Mouse (Mus musculus) heart, embryonic 12.5 days (tissue): ENCODE measurements around the gene Smim22. TPM values are rescaled to one million over a fixed set of nuclear protein-coding genes. Genes with fewer than 3 reads are reported as not detected.

ENCODE experiments used
- ATAC-seq: fragments of 200-750 bp; cut with Nextera tagmentation; 2 replicates; pipeline ENCODE4 v1.8.0; 2017; ENCODE audit warnings: moderate TSS enrichment, moderate library complexity; ENCODE audit not compliant: insufficient number of reproducible peaks, low FRiP score
- H3K27ac ChIP-seq: fragments of 300-500 bp; sonication (generic); 2 replicates; pipeline ENCODE4 v1.5.1; 2016; ENCODE audit warnings: mild to moderate bottlenecking, moderate library complexity; ENCODE audit not compliant: poor library complexity, severe bottlenecking
- H3K27me3 ChIP-seq: fragments of 300-500 bp; sonication (generic); replicated peaks from 2 replicates; pipeline ENCODE4 v1.6.1; 2016; ENCODE audit warnings: mild to moderate bottlenecking, moderate library complexity
- H3K36me3 ChIP-seq: fragments of 300-500 bp; sonication (generic); 2 replicates; pipeline ENCODE4 v1.6.1; 2016; ENCODE audit warnings: mild to moderate bottlenecking, moderate library complexity
- H3K4me1 ChIP-seq: fragments of 300-500 bp; sonication (generic); replicated peaks from 2 replicates; pipeline ENCODE4 v1.6.1; 2016; ENCODE audit warnings: mild to moderate bottlenecking
- H3K4me2 ChIP-seq: fragments of 300-500 bp; sonication (generic); 2 replicates; pipeline ENCODE4 v1.6.1; 2016; ENCODE audit warnings: mild to moderate bottlenecking, moderate library complexity
- H3K4me3 ChIP-seq: fragments of 300-500 bp; sonication (generic); 2 replicates; pipeline ENCODE4 v1.5.1; 2016; ENCODE audit warnings: mild to moderate bottlenecking
- H3K9ac ChIP-seq: fragments of 300-500 bp; sonication (generic); 2 replicates; pipeline ENCODE4 v1.6.1; 2016; ENCODE audit warnings: mild to moderate bottlenecking, moderate library complexity
- H3K9me3 ChIP-seq: fragments of 300-500 bp; sonication (generic); replicated peaks from 2 replicates; pipeline ENCODE4 v1.6.1; 2016; ENCODE audit warnings: mild to moderate bottlenecking, moderate library complexity
- WGBS: fragments of 180-500 bp; shearing (Covaris S2); methylation state at CpG from one replicate; pipeline ENCODE4 v1.1.7; 2016; 5-methylcytosine and 5-hydroxymethylcytosine counted together
- polyA plus RNA-seq: library from polyadenylated mRNA; unstranded; fragments of >200 nt; fragmentation: Nextera tagmentation; extraction: Ambion mirVana; gene quantifications from 2 replicates; pipeline ENCODE4 v1.2.1, GENCODE M21; 2016

Smim22 gene
- polyA plus RNA-seq, result 2.0 and 3.7 TPM in 2 replicates

- 37% methylated on average over 5 of the region's 5 CpGs for WGBS
- H3K27me3 ChIP-seq, result no peaks in the 10 kb centered on the region
- H3K27ac ChIP-seq, result no peak within 1 kb of the TSS
- peaks cover 14% of the 10 kb centered on the region for H3K36me3 ChIP-seq
- no peak within 1 kb of the TSS for H3K4me3 ChIP-seq
- ATAC-seq, result no peak
- no peak within 1 kb of the TSS for H3K4me2 ChIP-seq
- 0 out of 2 replicates have a peak, but pooled peaks cover 3% of the 10 kb centered on the region for H3K9me3 ChIP-seq
- peaks cover 16% of the 10 kb centered on the region for H3K4me1 ChIP-seq
- H3K9ac ChIP-seq, result no peak within 1 kb of the TSS; the same call in 1 of the 2 replicates
These were observed at the start of gene Smim22 for GRCm38 (mm10) chr16:5007067-5007466. TSS of gene Smim22 (plus strand) at chr16:5007288.

DNA sequence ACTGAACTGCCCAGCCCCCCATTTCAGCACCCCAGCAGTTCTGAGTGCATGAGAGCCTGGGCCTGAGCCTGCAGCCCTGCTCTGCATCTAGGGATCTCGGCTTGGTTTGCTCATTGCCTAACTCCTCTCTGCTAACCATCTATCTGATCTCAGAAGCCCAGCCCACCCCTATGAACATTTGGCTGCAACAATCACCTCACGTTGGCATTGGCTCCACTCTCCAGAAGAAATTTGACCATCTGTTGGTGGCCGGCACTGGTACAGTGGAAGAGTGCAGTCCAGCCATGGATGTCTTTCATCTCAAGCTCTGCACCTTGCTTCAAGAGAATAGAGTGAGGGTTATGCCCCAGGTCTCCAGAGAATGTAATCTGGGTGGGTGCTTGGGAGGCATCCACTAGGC is 49.6 kb upstream of the Smim22 start:
- Histone ChIP-seq H3K27me3 (no peaks in the 10 kb centered on the region), H3K4me3 (no peak overlapping the region), H3K4me1 (peaks cover 4% of the 10 kb centered on the region), H3K9ac (no peak overlapping the region), H3K4me2 (no peak overlapping the region), H3K36me3 (peaks cover 64% of the 10 kb centered on the region), H3K9me3 (no peaks in the 10 kb centered on the region), H3K27ac (no peak overlapping the region)
- WGBS, result 87% methylated on average over 3 of the region's 3 CpGs
- ATAC-seq, result no peak

DNA sequence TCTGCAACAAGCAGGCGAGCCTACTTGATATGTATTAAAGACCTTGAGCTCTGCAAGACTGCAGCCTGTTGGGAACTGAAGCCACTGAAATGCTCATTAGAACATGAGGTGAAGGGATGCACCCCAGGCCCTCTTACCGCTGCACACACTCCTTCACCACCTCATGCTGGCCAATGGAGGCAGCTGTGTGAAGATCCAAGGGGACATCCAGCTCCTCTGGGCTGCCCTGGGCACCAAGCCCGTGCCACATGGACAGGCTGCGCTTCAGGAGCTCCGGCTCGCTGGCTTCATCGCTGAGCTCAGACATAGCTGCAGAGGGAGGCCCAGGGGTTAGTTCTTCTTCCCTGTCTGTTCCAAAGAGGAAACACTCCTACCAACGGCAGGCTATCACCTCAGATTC is 46.8 kb upstream of the Smim22 start:
- Histone ChIP-seq H3K4me3 (no peak overlapping the region), H3K4me1 (peaks cover 16% of the 10 kb centered on the region), H3K4me2 (no peak overlapping the region), H3K27ac (no peak overlapping the region), H3K27me3 (no peaks in the 10 kb centered on the region), H3K9me3 (no peaks in the 10 kb centered on the region), H3K9ac (no peak overlapping the region), H3K36me3 (peaks cover 37% of the 10 kb centered on the region)
- ATAC-seq, result no peak
- 86% methylated on average over 8 of the region's 8 CpGs for WGBS

GRCm38 (mm10) chr16:4963346-4963745 is 43.7 kb upstream of the Smim22 start:
- H3K4me1 ChIP-seq, result peaks cover 17% of the 10 kb centered on the region
- ATAC-seq, result no peak
- H3K4me2 ChIP-seq, result peak overlapping the region; percentile 88
- peak overlapping the region; percentile 69 for H3K4me3 ChIP-seq
- H3K27me3 ChIP-seq, result no peaks in the 10 kb centered on the region
- H3K27ac ChIP-seq, result no peak overlapping the region
- peaks cover 11% of the 10 kb centered on the region; the same call in 1 of the 2 replicates for H3K36me3 ChIP-seq
- peak overlapping the region; percentile 85 for H3K9ac ChIP-seq
- 38% methylated on average over 9 of the region's 9 CpGs for WGBS
- no peaks in the 10 kb centered on the region for H3K9me3 ChIP-seq

GRCm38 (mm10) chr16:4963797-4964709 is 43.0 kb upstream of the Smim22 start, which contains the start of gene Anks3:
TSS of gene Anks3 (minus strand) at chr16:4964205.
- ATAC-seq, result peak; percentile 98
- WGBS, result under 1% methylated on average over 76 of the region's 76 CpGs
- Histone ChIP-seq H3K9me3 (no peaks in the 10 kb centered on the region), H3K4me3 (peak within 1 kb of the TSS; percentile 69), H3K27me3 (no peaks in the 10 kb centered on the region), H3K4me2 (peak within 1 kb of the TSS; percentile 88), H3K27ac (peak within 1 kb of the TSS; percentile 24), H3K36me3 (peaks cover 10% of the 10 kb centered on the region; the same call in 1 of the 2 replicates), H3K4me1 (peaks cover 17% of the 10 kb centered on the region), H3K9ac (peak within 1 kb of the TSS; percentile 85)

- Histone ChIP-seq H3K4me1 (peaks cover 17% of the 10 kb centered on the region), H3K27me3 (no peaks in the 10 kb centered on the region), H3K4me3 (peak overlapping the region; percentile 69), H3K9me3 (no peaks in the 10 kb centered on the region), H3K9ac (peak overlapping the region; percentile 77), H3K4me2 (peak overlapping the region; percentile 88), H3K27ac (peak overlapping the region; percentile 6; the same call in 1 of the 2 replicates), H3K36me3 (peaks cover 5% of the 10 kb centered on the region; the same call in 1 of the 2 replicates)
- ATAC-seq, result peak; percentile 3
- 25% methylated on average over 13 of the region's 13 CpGs for WGBS
These were observed 42.2 kb upstream of the Smim22 start for GRCm38 (mm10) chr16:4964731-4965391.

DNA sequence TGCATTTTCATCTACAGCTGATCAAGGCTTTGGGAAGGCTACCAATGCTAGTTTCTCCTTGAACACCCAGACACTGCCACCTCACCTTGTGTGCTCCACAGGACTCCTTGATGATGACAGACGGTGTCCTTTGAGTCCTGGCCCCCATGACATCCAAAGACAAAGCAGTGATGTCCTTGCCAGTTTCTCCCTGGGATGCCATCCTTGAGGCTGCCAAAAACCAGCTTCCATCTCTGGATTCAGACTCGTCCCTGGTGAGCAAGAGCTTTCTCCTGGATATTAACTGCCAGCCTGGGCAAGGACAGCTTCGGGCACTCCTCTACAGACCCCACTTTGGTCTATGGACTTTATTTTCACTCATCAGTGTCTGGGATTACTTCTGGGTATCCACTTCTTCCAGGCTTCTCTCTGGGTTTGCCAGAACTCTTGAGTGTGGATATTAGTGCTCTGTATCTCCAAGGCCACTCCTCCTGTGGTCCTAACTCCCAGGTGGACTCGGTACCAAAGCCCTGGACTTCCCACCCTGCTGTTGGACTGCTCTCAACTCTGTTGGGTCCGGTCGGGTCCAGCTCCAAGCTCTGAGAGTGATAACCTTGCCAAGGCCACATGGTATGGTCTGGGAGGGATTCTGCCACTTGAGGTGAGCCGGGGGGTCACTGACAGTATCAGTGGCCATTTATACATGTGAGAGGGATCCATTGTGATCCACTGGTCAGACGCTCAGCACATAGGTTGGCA is 41.5 kb upstream of the Smim22 start:
- no peak for ATAC-seq
- Histone ChIP-seq H3K9me3 (no peaks in the 10 kb centered on the region), H3K4me1 (peaks cover 17% of the 10 kb centered on the region), H3K9ac (no peak overlapping the region), H3K4me2 (peak overlapping the region; percentile 88), H3K27ac (no peak overlapping the region), H3K27me3 (no peaks in the 10 kb centered on the region), H3K36me3 (no peaks in the 10 kb centered on the region), H3K4me3 (peak overlapping the region; percentile 69; the same call in 1 of the 2 replicates)
- 83% methylated on average over 8 of the region's 8 CpGs for WGBS

GRCm38 (mm10) chr16:4968426-4968825 is 38.7 kb upstream of the Smim22 start:
- Histone ChIP-seq H3K27ac (no peak overlapping the region), H3K4me3 (no peak overlapping the region), H3K9me3 (no peaks in the 10 kb centered on the region), H3K4me1 (peaks cover 12% of the 10 kb centered on the region), H3K27me3 (no peaks in the 10 kb centered on the region), H3K9ac (no peak overlapping the region), H3K4me2 (no peak overlapping the region), H3K36me3 (no peaks in the 10 kb centered on the region)
- ATAC-seq, result no peak
- 75% methylated on average over 3 of the region's 3 CpGs for WGBS

DNA sequence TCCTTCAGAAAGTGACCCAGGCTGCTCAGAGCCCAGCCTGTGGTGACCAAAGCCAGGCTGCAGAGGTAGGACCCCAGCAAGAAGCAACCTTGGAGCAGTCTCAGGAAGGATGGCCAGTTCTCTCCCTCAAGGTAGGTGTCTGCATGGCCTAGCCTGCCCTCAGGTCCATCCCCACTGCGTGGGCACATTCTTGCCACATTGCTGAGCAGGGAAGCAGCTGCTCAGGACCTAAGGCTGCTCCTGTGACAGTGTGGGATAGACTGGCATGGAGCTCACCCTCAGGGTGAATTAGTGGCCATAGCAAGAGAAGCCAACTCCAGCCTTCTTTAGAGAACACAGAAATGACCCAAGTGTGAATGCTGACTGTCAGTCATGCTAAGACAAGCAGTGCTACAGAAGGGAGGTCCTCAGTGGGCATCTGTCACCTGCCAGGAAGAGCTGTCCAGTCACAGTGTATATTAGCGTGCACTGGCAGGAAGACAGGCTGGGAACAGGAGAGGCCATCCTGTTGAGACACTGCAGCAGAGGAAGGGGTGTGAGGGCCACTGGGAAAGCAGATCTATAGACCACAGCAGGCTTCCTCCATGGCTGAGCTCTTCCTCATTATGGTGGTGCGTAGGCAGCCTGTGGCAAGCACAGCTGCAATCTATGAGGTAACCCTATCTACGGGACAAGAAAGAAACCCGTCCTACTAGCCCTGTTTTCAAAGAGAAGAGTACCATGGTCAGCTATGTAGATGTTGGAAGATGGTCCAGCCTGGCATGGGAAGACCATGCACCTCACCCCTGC is 37.8 kb upstream of the Smim22 start:
- no peak overlapping the region for H3K27ac ChIP-seq
- H3K36me3 ChIP-seq, result no peaks in the 10 kb centered on the region
- H3K4me2 ChIP-seq, result no peak overlapping the region
- no peak overlapping the region for H3K9ac ChIP-seq
- no peaks in the 10 kb centered on the region for H3K9me3 ChIP-seq
- WGBS, result 76% methylated on average over 5 of the region's 5 CpGs
- no peaks in the 10 kb centered on the region for H3K27me3 ChIP-seq
- H3K4me3 ChIP-seq, result no peak overlapping the region
- ATAC-seq, result no peak
- peaks cover 11% of the 10 kb centered on the region for H3K4me1 ChIP-seq

DNA sequence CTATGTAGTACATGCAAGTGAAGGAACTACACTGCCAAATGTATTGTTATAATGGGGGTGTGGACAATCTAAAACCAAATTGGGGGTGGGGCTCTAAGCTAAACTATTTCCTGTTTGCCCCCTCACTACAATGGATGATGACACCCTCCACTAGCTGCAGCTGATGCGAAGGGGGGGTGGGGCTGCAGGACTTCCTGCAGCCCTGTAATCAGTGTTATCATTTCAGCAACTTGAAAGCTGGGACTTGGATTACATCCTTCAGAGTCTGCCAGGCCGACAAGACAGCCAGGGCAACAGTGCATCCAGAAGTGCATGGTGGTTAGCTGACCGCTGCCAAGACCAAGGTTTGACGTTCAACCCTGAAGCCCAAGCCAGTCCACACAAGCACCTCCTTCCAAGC is 35.5 kb upstream of the Smim22 start:
- Histone ChIP-seq H3K4me1 (peaks cover 7% of the 10 kb centered on the region; the same call in 1 of the 2 replicates), H3K27me3 (no peaks in the 10 kb centered on the region), H3K4me2 (no peak overlapping the region), H3K27ac (no peak overlapping the region), H3K36me3 (no peaks in the 10 kb centered on the region), H3K4me3 (no peak overlapping the region), H3K9me3 (no peaks in the 10 kb centered on the region), H3K9ac (no peak overlapping the region)
- WGBS, result 44% methylated on average over 4 of the region's 4 CpGs
- ATAC-seq, result no peak
